Mouse (Mus musculus) left cerebral cortex, postnatal 25 days (tissue): ENCODE measurements around the gene Fam69a. TPM values are rescaled to one million over a fixed set of nuclear protein-coding genes. Genes with fewer than 3 reads are reported as not detected.
A peak's percentile ranks its signal among the peaks of the same experiment; 100 is the strongest.
"Not testable (repeated sequence)": the region's sequence is repeated elsewhere in the genome, so short reads cannot be mapped to it uniquely, and the experiment has no call there.

Experiments used
- DNase-seq, 2 experiments: peaks; one replicate each; pipeline ENCODE4 v3.0.0; 2022; ENCODE audit warnings: low spot score in 2 of 2, mixed read lengths in 1 of 2
- intact Hi-C: fragments of 180-260 bp; cut with DNase I; formaldehyde crosslinking; loops from one replicate; pipeline ENCODE4 v1.15.1; 2025
- total RNA-seq, 2 experiments: library from RNA; stranded (reverse); gene quantifications; 2 replicates each; pipeline ENCODE4 v1.2.3; 2021

Fam69a gene
- total RNA-seq, 2 experiments from 2014 or later: 31.4 to 32.1 TPM

DNA sequence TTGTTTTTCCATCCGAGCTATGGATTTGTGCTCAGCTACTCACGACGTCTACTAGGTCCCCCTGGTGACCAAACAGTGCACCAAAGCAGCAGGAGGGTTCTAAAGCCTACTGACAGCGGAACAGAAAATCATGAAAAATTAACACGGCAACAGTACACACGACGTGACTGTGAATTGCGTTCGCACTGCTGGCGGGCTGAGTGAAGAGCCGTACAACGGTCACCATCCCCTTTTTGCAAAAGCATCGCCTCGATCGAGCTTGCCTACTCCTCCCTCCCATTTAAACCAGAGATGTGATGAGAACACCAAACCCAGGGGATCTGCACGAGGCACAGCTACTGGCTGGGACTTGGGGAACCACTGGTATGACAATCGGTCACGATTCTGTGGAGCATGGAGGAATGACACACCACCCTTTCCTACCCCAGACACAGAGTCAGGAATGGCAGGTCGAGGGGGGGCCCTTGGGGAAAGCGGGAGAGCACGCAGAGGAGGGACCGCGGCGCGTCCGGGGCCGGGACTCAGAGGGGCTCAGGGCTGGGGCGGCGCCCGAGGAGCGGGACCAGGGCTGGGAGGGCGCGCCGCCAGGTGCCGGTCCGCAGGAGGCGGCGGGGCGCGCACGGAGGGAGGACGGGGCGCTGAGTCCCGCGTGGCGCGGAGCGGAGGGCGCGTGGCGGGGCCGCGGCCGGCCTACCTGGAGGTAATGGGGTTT is 474 bp downstream of the Fam69a start:
- intact Hi-C loops: loop anchor here (2.0 kb wide), 1 partner anchor 66 kb away; no protein-coding TSS in a partner anchor
- DNase-seq: peak; percentile 70 to 82

DNA sequence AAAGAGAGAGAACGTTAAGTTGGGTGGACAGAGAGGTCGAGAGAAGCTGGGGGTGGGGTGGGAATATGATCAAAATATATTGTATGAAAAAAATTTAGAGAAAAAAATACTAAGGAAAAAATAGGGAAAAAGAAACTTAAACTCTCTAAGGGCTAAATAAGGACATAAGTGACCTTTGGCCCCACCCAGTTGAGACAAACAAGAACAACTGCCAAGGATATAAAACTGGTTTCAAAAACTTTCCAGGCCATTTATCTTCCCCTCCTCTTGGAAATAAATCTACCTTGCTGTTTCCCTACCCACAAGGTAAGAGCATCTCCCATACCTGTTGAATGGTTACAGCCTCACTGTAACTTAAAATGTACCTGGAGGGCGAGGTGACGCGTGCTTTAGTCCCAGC is 2.9 kb downstream of the Fam69a start:
- intact Hi-C loops: no loop called here
- no peak for DNase-seq

DNA sequence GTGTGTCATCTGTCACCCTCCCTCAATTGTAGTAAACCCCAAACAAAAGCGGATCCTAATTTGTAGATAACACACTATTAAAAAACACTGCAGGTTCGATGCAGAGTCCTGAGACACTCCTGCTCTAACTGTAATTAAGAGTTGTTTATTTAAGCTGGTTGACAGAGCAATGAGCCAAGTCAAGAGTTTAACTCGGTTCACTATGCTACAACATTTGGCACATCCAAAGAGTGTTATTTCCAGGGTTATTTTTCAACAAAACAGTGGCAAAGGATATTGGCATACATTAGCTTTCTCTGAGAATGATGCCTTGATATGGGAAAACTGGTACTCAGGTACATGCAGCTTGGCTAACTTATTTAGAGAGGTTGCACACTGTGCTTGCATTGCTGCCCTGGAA is 4.9 kb downstream of the Fam69a start:
- DNase-seq: no peak
- intact Hi-C loops: no loop called here

DNA sequence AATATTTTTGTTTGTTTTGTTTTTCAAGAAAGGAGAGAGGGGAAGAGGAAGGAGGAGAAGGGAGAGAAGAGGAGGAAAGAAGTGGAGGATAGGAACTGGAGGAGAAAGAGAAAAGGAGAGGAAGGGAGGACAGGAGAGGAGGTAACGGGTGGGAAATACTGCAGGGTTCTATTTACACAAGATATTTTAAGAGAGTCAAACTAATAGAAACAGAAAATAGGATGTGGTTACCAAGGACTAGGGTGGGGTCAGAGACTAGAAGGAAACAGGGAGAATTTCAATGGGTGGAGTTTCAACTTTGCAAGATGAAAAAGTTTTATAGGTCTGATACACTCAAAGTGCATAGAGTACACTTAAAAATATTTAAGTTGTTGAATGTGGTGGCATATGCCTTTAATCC is 7.0 kb downstream of the Fam69a start:
- DNase-seq: no peak
- intact Hi-C loops: no loop called here

GRCm38 (mm10) chr5:107978289-107979035 is 8.4 kb downstream of the Fam69a start:
- intact Hi-C loops: no loop called here
- DNase-seq: no peak

DNA sequence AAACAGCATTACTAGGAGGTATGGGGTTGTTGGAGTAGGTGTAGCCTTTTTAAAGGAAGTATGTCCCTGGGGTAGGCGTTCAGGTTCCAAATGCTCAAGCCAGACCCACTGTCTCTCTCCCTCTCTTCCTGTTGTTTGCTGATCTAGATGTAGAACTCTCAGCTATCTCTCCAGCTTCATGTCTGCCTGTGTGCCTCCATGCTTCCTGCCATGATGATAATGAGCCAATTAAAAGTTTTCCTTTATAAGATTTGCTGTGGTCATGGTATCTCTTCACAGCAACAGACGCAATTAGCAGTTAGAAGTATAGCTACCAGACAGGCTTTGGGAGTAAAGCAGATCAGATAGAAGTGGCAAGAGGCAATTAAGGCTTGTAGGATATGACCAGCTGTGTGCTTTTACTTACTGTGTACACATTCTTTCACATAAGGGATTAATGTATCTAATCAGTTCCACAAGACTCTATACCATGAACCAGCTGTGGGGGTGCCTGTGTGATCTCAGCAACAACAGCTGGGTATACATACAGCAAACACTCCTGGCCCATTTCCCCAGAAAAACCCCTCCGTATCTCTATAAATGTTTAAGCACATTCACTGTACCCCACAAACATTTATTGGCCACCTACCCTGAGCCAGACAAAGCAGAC is 9.1 kb downstream of the Fam69a start:
- DNase-seq: no peak
- intact Hi-C loops: no loop called here

GRCm38 (mm10) chr5:107973310-107973709 is 13.6 kb downstream of the Fam69a start:
- intact Hi-C loops: no loop called here
- no peak for DNase-seq

DNA sequence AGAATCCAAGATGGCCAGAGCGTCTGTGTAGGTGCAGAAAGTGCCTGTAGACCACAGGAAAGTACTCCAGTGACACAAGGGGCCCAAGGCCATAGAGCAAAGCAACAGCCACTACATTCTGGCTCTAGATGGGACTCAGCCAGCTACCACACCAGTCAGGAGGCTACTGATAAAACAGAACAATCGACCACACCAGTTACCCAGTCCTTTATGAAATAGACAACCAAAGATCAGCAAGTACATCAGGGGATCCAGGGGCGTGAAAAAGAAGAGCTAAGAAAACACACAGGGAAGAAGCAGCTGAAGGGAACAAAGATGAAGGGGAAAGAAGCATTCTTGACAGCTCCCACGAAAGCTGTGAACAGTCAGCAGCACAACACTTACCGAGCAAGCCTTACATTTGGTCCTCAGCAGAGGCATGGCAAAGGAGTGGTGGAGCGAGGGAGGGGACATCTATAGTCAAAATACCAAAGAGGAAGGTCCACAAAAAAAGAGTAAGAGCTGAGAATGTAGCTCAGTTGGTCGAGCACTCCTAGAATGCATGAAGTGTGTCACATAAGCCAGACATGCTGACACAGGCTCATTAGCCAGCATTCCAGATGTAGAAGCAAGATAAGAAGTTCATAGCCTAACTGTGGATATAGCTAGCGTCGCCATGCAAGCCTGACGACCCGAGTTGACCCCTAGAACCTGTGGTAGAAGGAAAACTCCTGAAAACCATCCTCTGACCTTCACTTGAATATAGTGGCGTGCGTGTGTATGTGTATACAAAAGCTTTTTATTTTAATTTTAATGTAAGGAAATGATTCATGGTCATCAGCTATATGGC is 14.2 kb downstream of the Fam69a start:
- no peak for DNase-seq

GRCm38 (mm10) chr5:107971069-107971468 is 15.8 kb downstream of the Fam69a start:
- intact Hi-C loops: no loop called here
- no peak for DNase-seq

More for the DNA sequence above, 14.2 kb downstream of the Fam69a start:
- intact Hi-C loops: no loop called here

- intact Hi-C loops, DNase-seq: not testable (repeated sequence)
These were observed 17.1 kb downstream of the Fam69a start for GRCm38 (mm10) chr5:107969818-107970217.

GRCm38 (mm10) chr5:107968079-107968478 is 18.8 kb downstream of the Fam69a start:
- peak in 1 of 2 experiments; percentile 43 for DNase-seq
- intact Hi-C loops: no loop called here

DNA sequence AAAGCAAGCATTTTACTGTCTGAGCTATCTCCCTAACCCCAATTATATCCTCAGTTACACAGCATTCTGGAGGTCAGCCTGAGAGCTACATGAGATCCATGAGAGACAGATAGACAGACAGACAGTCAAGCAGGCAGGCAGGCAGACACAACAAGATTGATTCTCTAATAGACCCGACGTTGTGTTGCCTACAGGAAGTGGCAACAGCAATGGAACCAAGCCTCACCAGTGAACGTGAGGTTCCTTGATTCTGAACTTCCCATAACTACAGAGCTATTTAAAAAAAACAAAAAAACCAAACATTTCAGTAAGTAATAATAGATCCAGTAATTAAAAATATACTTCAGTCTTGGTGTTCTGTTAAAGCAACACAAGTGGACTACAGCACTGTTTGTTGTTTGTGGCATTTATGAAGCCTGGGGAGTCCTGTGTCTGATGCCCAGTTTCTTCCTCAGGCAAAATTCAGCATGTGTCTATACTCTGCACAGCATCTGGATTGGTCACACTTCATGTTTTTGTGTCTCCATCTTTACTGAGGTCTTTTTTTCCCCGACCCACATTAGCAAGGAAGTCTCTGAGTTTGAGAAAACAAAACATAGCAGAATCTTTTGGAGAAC is 19.9 kb downstream of the Fam69a start:
- no peak for DNase-seq
- intact Hi-C loops: no loop called here

GRCm38 (mm10) chr5:107966156-107966555 is 20.7 kb downstream of the Fam69a start:
- DNase-seq: no peak
- intact Hi-C loops: no loop called here

DNA sequence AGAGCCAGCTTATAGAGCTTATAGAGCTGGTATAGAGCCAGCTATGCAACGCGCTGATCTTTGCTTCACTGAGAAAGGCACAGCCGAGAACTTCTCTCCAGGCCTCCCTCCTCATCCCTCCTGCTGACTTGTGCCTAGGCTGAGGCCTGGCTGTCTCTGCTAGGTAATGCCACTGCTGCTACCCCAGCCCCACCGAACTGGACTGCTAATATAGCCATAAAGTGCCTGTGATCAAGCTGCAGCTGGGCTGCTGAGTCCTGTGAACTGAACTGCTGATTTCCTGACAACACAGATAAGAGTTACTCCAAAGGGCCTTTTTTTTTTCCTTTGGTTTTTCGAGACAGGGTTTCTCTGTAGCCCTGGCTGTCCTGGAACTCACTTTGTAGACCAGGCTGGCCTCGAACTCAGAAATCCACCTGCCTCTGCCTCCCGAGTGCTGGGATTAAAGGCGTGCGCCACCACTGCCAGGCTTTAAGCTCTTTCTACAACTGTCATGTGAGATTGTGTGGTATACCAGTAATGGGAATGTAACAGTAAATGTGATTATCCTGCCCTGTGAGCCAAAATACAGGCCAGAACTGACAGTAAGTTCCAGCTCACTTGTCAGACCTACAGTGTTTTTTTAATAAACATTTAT is 21.4 kb downstream of the Fam69a start:
- no peak for DNase-seq
- intact Hi-C loops: no loop called here

- DNase-seq: no peak
- intact Hi-C loops: no loop called here
These were observed 22.7 kb downstream of the Fam69a start for GRCm38 (mm10) chr5:107964031-107964758.

DNA sequence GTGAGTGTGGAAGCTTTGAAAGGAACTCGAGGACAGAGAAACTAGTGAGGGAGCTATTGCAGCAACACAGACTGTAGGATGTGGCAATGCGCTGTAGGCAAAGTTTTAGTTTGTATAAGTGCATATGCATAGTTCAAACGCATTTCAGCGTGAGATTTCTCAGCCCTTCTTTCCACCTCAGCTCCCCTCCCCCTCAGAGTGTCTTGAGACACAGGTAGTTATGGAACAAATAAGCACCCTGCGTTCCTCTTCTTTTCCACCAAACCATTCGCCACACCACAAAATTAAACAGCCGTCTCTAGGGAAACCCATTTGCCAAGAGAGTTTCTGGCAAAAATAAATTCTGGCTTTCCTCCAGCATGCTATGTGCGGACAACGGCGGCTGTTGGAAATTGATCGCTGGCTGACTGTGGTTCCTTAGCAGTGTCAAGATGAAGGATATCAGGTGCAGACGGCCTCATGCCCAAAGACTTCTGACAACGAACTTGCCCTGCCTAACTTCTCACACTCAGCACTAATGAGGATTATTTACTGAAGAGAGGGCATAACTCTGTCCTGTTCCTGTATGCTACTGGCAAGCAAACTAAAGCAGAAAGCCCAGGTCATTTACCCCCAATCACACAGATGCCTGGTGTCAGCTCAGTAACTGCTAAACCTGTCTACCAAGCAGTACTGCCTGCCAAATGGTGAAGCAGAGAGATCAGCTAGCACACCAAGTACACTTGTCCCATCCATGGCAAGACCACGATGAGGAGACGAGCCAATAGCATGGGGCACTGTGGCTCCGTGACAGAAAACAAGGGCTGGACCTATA is 25.2 kb downstream of the Fam69a start:
- DNase-seq: peak; percentile 41 to 69
- intact Hi-C loops: no loop called here

DNA sequence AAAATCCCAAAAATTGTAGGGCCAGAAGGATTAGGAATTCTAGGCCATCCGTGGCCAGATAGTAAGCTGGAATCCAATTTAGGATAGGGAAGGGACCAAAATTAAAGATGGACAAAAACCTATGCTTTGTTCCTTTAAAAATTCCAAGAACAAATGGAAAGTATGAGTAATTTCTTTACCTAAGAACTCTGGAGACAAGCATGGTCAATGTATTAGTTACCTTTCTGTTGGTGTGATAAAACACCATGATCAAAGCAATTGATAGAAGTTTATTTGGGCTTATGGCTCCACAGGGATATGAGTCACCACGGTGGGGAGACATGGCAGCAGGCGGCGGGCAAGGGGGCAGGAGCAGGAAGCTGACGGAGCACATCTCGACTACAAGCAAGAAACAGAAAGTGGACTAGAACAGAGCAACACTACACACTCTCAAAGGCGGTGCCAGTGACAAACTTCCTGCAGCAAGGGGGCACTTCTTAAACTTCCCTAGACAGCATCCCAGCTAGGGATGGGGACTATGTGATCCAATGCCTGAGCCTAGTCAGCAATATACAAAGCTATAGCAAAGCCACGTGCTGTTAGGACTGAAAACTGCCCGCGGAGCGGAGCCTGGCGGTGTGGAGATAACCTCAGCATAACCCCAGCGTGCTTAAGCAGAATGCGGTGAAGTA is 26.2 kb downstream of the Fam69a start:
- intact Hi-C loops: no loop called here
- no peak for DNase-seq
